ENCODE assay signal across 21 mouse cellular contexts in genomic region chr7:84226909-84227308, GRCm38 (mm10).
"Had no signal": no experiment of that assay in that cellular context is flagged by ENCODE, and none has a peak within 500 bp of the region (broad histone marks: within the 10 kb centered on the region; RNA-seq: fewer than 3 reads in every experiment).

No protein-coding gene starts in this region.

- H3K9ac ChIP-seq: liver, embryonic 15.5 days; liver, postnatal 0 days; lung, embryonic 15.5 days; midbrain, embryonic 13.5 days; midbrain, embryonic 15.5 days; neural tube, embryonic 12.5 days; stomach, embryonic 15.5 days had no signal

- H3K4me2 ChIP-seq: liver, embryonic 15.5 days; lung, embryonic 15.5 days; midbrain, embryonic 11.5 days; midbrain, embryonic 13.5 days; midbrain, embryonic 15.5 days; neural tube, embryonic 12.5 days; stomach, embryonic 15.5 days had no signal

- DNase-seq: liver, postnatal 0 days; lung, adult 2 months; lung, postnatal 14 days; lung, postnatal 36 days; right cerebral cortex, adult 18-20 months; right cerebral cortex, postnatal 25 days; right cerebral cortex, postnatal 4 days; thymus, adult 2 months; thymus, postnatal 25 days; thymus, postnatal 4 days had no signal

- H3K4me3 ChIP-seq: liver, embryonic 15.5 days; lung, embryonic 15.5 days; megakaryocyte, embryonic 14.5 days; midbrain, embryonic 13.5 days; midbrain, embryonic 15.5 days; neural tube, embryonic 12.5 days; stomach, embryonic 15.5 days had no signal

- ATAC-seq: liver, postnatal 0 days; lung, postnatal 0 days; midbrain, embryonic 13.5 days; midbrain, embryonic 15.5 days had no signal

- H3K4me1 ChIP-seq: liver, embryonic 15.5 days; lung, embryonic 15.5 days; megakaryocyte, embryonic 14.5 days; midbrain, embryonic 13.5 days; midbrain, embryonic 15.5 days; neural tube, embryonic 12.5 days; stomach, embryonic 15.5 days had no signal

- H3K9me3 ChIP-seq: liver, embryonic 15.5 days; lung, embryonic 15.5 days; megakaryocyte, embryonic 14.5 days; midbrain, embryonic 13.5 days; midbrain, embryonic 15.5 days; neural tube, embryonic 12.5 days; stomach, embryonic 15.5 days had no signal

- H3K27me3 ChIP-seq: liver, embryonic 15.5 days; lung, embryonic 15.5 days; midbrain, embryonic 13.5 days; midbrain, embryonic 15.5 days; neural tube, embryonic 12.5 days; stomach, embryonic 15.5 days had no signal

- H3K27ac ChIP-seq: liver, embryonic 15.5 days; lung, embryonic 15.5 days; macrophage; midbrain, embryonic 13.5 days; midbrain, embryonic 15.5 days; neural tube, embryonic 12.5 days; stomach, embryonic 15.5 days; stomach, postnatal 0 days had no signal

- H3K36me3 ChIP-seq: liver, embryonic 15.5 days; lung, embryonic 15.5 days; midbrain, embryonic 13.5 days; midbrain, embryonic 15.5 days; neural tube, embryonic 12.5 days; stomach, embryonic 15.5 days had no signal
